Mouse (Mus musculus): ENCODE results near the gene Nbea.
"Not testable (repeated sequence)": the region's sequence is repeated elsewhere in the genome, so short reads cannot be mapped to it uniquely, and the experiment has no call there.

Gene Nbea

GRCm38 (mm10) chr3:55661678-55662445, 521.6 kb downstream of the Nbea start:
- no peak for DNase-seq (ENCODE audit: low spot score)

- no peak for DNase-seq (ENCODE audit: low spot score)
Measured at GRCm38 (mm10) chr3:55660261-55660838, 523.2 kb downstream of the Nbea start.

GRCm38 (mm10) chr3:55659558-55660215, 523.8 kb downstream of the Nbea start:
- no peak for DNase-seq (ENCODE audit: low spot score)

GRCm38 (mm10) chr3:55652321-55652720, 531.2 kb downstream of the Nbea start:
- DNase-seq (ENCODE audit: low spot score): no peak

- no peak for DNase-seq (ENCODE audit: low spot score)
Measured at GRCm38 (mm10) chr3:55651877-55652276, 531.6 kb downstream of the Nbea start.

GRCm38 (mm10) chr3:55649541-55649940, 534.0 kb downstream of the Nbea start:
- DNase-seq (ENCODE audit: low spot score): no peak

GRCm38 (mm10) chr3:55648299-55648698, 535.2 kb downstream of the Nbea start:
- no peak for DNase-seq (ENCODE audit: low spot score)

- no peak for DNase-seq (ENCODE audit: low spot score)
Measured at GRCm38 (mm10) chr3:55647176-55647575, 536.3 kb downstream of the Nbea start.

- no peak for DNase-seq (ENCODE audit: low spot score)
Measured at GRCm38 (mm10) chr3:55646437-55646836, 537.1 kb downstream of the Nbea start.

GRCm38 (mm10) chr3:55644035-55644618, 539.4 kb downstream of the Nbea start:
- DNase-seq (ENCODE audit: low spot score): no peak

- DNase-seq (ENCODE audit: low spot score): no peak
Measured at GRCm38 (mm10) chr3:55637660-55638059, 545.8 kb downstream of the Nbea start.

GRCm38 (mm10) chr3:55635542-55636172, 547.8 kb downstream of the Nbea start:
- no peak for DNase-seq (ENCODE audit: low spot score)

- no peak for DNase-seq (ENCODE audit: low spot score)
Measured at GRCm38 (mm10) chr3:55627054-55627453, 556.4 kb downstream of the Nbea start.

- DNase-seq (ENCODE audit: low spot score): not testable (repeated sequence)
Measured at GRCm38 (mm10) chr3:55621958-55622357, 561.5 kb downstream of the Nbea start.

GRCm38 (mm10) chr3:55618396-55618795, 565.1 kb downstream of the Nbea start:
- DNase-seq (ENCODE audit: low spot score): no peak

- DNase-seq (ENCODE audit: low spot score): no peak
Measured at GRCm38 (mm10) chr3:55612459-55613115, 570.9 kb downstream of the Nbea start.

GRCm38 (mm10) chr3:55612023-55612422, 571.5 kb downstream of the Nbea start:
- no peak for DNase-seq (ENCODE audit: low spot score)

- DNase-seq (ENCODE audit: low spot score): no peak
Measured at GRCm38 (mm10) chr3:55610191-55610590, 573.3 kb downstream of the Nbea start.

GRCm38 (mm10) chr3:55600286-55600685, 583.2 kb downstream of the Nbea start:
- DNase-seq (ENCODE audit: low spot score): peak; percentile 27

GRCm38 (mm10) chr3:55599366-55600085, 584.0 kb downstream of the Nbea start:
- DNase-seq (ENCODE audit: low spot score): no peak

GRCm38 (mm10) chr3:55598681-55599080, 584.8 kb downstream of the Nbea start:
- no peak for DNase-seq (ENCODE audit: low spot score)

All from ovary, postnatal 36 days (tissue).